ENCODE assay signal across 9 mouse cellular contexts in genomic region chrX:152643679-152644638, GRCm38 (mm10).
DNase-seq lines count a peak whose midpoint lies in the region; ATAC-seq and TF ChIP-seq lines count a peak whose summit lies in the region.
"Had no signal": no experiment of that assay in that cellular context is flagged by ENCODE, and none has a peak within 500 bp of the region (broad histone marks: within the 10 kb centered on the region; RNA-seq: fewer than 3 reads in every experiment).

No protein-coding gene starts in this region.

- peaks cover 3% of the 10 kb centered on the region; the same call in 1 of the 2 replicates for H3K27me3 ChIP-seq in forebrain, embryonic 13.5 days
- peaks cover 3% of the 10 kb centered on the region; the same call in 1 of the 2 replicates for H3K27me3 ChIP-seq in neural tube, embryonic 15.5 days (replicated peaks)
- peaks cover 8% of the 10 kb centered on the region; the same call in 1 of the 2 replicates for H3K27me3 ChIP-seq in heart, embryonic 10.5 days (ENCODE audit: insufficient read depth, poor library complexity, severe bottlenecking)
- H3K27me3 ChIP-seq in stomach, postnatal 0 days (ENCODE audit: control insufficient read depth, insufficient read depth, low read length), result no peaks in the 10 kb centered on the region

- H3K36me3 ChIP-seq in forebrain, embryonic 13.5 days (ENCODE audit: poor library complexity, severe bottlenecking), result no peaks in the 10 kb centered on the region
- H3K36me3 ChIP-seq in neural tube, embryonic 15.5 days, result no peaks in the 10 kb centered on the region
- H3K36me3 ChIP-seq in heart, embryonic 10.5 days, result no peaks in the 10 kb centered on the region
- H3K36me3 ChIP-seq in stomach, postnatal 0 days (ENCODE audit: control insufficient read depth, insufficient read depth, low read length), result no peaks in the 10 kb centered on the region

- H3K9ac ChIP-seq in forebrain, embryonic 13.5 days, result peak overlapping the region; percentile 43
- peak overlapping the region; percentile 43 for H3K9ac ChIP-seq in neural tube, embryonic 15.5 days (replicated peaks)
- H3K9ac ChIP-seq in stomach, postnatal 0 days (ENCODE audit: low read length), result no peak overlapping the region
- H3K9ac ChIP-seq: liver, embryonic 14.5 days had no signal

- H3K4me1 ChIP-seq in forebrain, embryonic 13.5 days, result peaks cover 8% of the 10 kb centered on the region; the same call in 1 of the 2 replicates
- H3K4me1 ChIP-seq in neural tube, embryonic 15.5 days, result no peaks in the 10 kb centered on the region
- H3K4me1 ChIP-seq in heart, embryonic 10.5 days, result no peaks in the 10 kb centered on the region
- H3K4me1 ChIP-seq in stomach, postnatal 0 days (replicated peaks; ENCODE audit: control insufficient read depth, insufficient read depth), result no peaks in the 10 kb centered on the region

- peak overlapping the region; percentile 54 for H3K27ac ChIP-seq in forebrain, embryonic 13.5 days
- peak overlapping the region; percentile 84 for H3K27ac ChIP-seq in neural tube, embryonic 15.5 days (replicated peaks)
- H3K27ac ChIP-seq in heart, embryonic 10.5 days, result no peak overlapping the region
- no peak overlapping the region for H3K27ac ChIP-seq in stomach, postnatal 0 days (replicated peaks)
- H3K27ac ChIP-seq: liver, embryonic 14.5 days had no signal

- H3K4me3 ChIP-seq in forebrain, embryonic 13.5 days, result peak overlapping the region; percentile 28
- H3K4me3 ChIP-seq in neural tube, embryonic 15.5 days (replicated peaks), result peak overlapping the region; percentile 43
- H3K4me3 ChIP-seq in heart, embryonic 10.5 days, result no peak overlapping the region
- no peak overlapping the region for H3K4me3 ChIP-seq in stomach, postnatal 0 days (ENCODE audit: low read depth, low read length)

- 28% methylated on average over 11 of the region's 11 CpGs for WGBS in forebrain, embryonic 13.5 days
- 24% methylated on average over 11 of the region's 11 CpGs for WGBS in neural tube, embryonic 15.5 days
- WGBS in heart, embryonic 10.5 days, result 68% methylated on average over 11 of the region's 11 CpGs
- WGBS in stomach, postnatal 0 days, result 51% methylated on average over 11 of the region's 11 CpGs

- peak overlapping the region; percentile 41 for H3K4me2 ChIP-seq in forebrain, embryonic 13.5 days
- peak overlapping the region; percentile 48 for H3K4me2 ChIP-seq in neural tube, embryonic 15.5 days
- H3K4me2 ChIP-seq in stomach, postnatal 0 days (replicated peaks; ENCODE audit: low read depth), result no peak overlapping the region

- peak; percentile 18 for DNase-seq in R1 (ENCODE audit: low read depth, low spot score)
- DNase-seq in layer of hippocampus, adult 9-11 months, result peak; percentile 19
- no peak for DNase-seq in cerebellum, postnatal 36 days
- no peak for DNase-seq in urinary bladder, adult 2 months (ENCODE audit: low spot score)
- DNase-seq in heart, embryonic 10.5 days (ENCODE audit: low spot score), result no peak
- no peak for DNase-seq in stomach, postnatal 0 days (ENCODE audit: low spot score)

- no peak for TF ChIP-seq EP300 in stomach, postnatal 0 days (optimal IDR thresholded peaks at IDR 0.05)

- ATAC-seq in forebrain, embryonic 13.5 days, result 0 out of 2 replicates have a peak, but pooled peaks have one; percentile 51
- ATAC-seq in neural tube, embryonic 15.5 days (ENCODE audit: low FRiP score), result peak; percentile 89
- ATAC-seq in stomach, postnatal 0 days (ENCODE audit: low FRiP score, low TSS enrichment), result no peak

- H3K9me3 ChIP-seq in forebrain, embryonic 13.5 days (replicated peaks), result no peaks in the 10 kb centered on the region
- H3K9me3 ChIP-seq in neural tube, embryonic 15.5 days (replicated peaks), result no peaks in the 10 kb centered on the region
- no peaks in the 10 kb centered on the region for H3K9me3 ChIP-seq in heart, embryonic 10.5 days
- no peaks in the 10 kb centered on the region for H3K9me3 ChIP-seq in stomach, postnatal 0 days (ENCODE audit: control insufficient read depth, low read length)

- TF ChIP-seq CTCF in stomach, postnatal 0 days (IDR thresholded peaks at IDR 0.05; ENCODE audit: low read depth), result no peak

Comparison
In these comparisons a context has a peak if more than half of its experiments do, and no peak if none do; other contexts are left out.
1. DNase-seq: peak in R1 (single experiment) and layer of hippocampus, adult 9-11 months (single experiment); none in cerebellum, postnatal 36 days (0 of 2), urinary bladder, adult 2 months (single experiment), heart, embryonic 10.5 days (single experiment) and stomach, postnatal 0 days (single experiment).
2. H3K27ac ChIP-seq: peak in forebrain, embryonic 13.5 days (single experiment) and neural tube, embryonic 15.5 days (single experiment); none in heart, embryonic 10.5 days (single experiment) and stomach, postnatal 0 days (single experiment).
3. H3K4me3 ChIP-seq: peak in forebrain, embryonic 13.5 days (single experiment) and neural tube, embryonic 15.5 days (single experiment); none in heart, embryonic 10.5 days (single experiment) and stomach, postnatal 0 days (single experiment).